ENCODE assay signal across 8 mouse cellular contexts in genomic region chr10:123195961-123196834, GRCm38 (mm10). TPM values are rescaled to one million over a fixed set of nuclear protein-coding genes. Genes with fewer than 3 reads are reported as not detected.
DNase-seq lines count a peak whose midpoint lies in the region; ATAC-seq and TF ChIP-seq lines count a peak whose summit lies in the region.

No protein-coding gene starts in this region.

- H3K4me1 ChIP-seq in testis, adult 2 months (ENCODE audit: control insufficient read depth, insufficient read depth, low read length), result peaks cover 13% of the 10 kb centered on the region
- peaks cover 7% of the 10 kb centered on the region for H3K4me1 ChIP-seq in brown adipose tissue, adult 24 weeks (ENCODE audit: control insufficient read depth, insufficient read depth, insufficient read length, low read length)
- peaks cover 3% of the 10 kb centered on the region; the same call in 1 of the 2 replicates for H3K4me1 ChIP-seq in lung, embryonic 16.5 days (replicated peaks; ENCODE audit: control insufficient read depth, insufficient read depth, low read length)

- peak overlapping the region; percentile 92 for H3K4me3 ChIP-seq in testis, adult 2 months (ENCODE audit: control insufficient read depth, low read depth, low read length)
- H3K4me3 ChIP-seq in brown adipose tissue, adult 24 weeks (ENCODE audit: insufficient read depth, low read depth, low read length), result peak overlapping the region; percentile 100
- peak overlapping the region; percentile 96 for H3K4me3 ChIP-seq in lung, embryonic 16.5 days (ENCODE audit: low read length)

- no peak for TF ChIP-seq CTCF in testis, adult 2 months (IDR thresholded peaks at IDR 0.05; ENCODE audit: control insufficient read depth, insufficient read depth, insufficient replicate concordance, low read depth, low read length)

- no peaks in the 10 kb centered on the region for H3K36me3 ChIP-seq in testis, adult 2 months (ENCODE audit: control insufficient read depth, insufficient read depth, low read length)
- H3K36me3 ChIP-seq in lung, embryonic 16.5 days (ENCODE audit: control insufficient read depth, insufficient read depth, low read length), result no peaks in the 10 kb centered on the region

- WGBS in lung, embryonic 16.5 days, result under 1% methylated on average over 55 of the region's 66 CpGs

- peak overlapping the region; percentile 93 for H3K27ac ChIP-seq in testis, adult 2 months (ENCODE audit: control insufficient read depth, insufficient read depth, low read depth, low read length)
- peak overlapping the region; percentile 96 for H3K27ac ChIP-seq in brown adipose tissue, adult 24 weeks (replicated peaks; ENCODE audit: low read depth, low read length)
- peak overlapping the region; percentile 83 for H3K27ac ChIP-seq in lung, embryonic 16.5 days (ENCODE audit: low read length)

- no peaks in the 10 kb centered on the region for H3K27me3 ChIP-seq in testis, adult 2 months (ENCODE audit: control insufficient read depth, insufficient read depth, low read length)
- no peaks in the 10 kb centered on the region for H3K27me3 ChIP-seq in lung, embryonic 16.5 days (ENCODE audit: control insufficient read depth, insufficient read depth, low read depth, low read length)

- ATAC-seq in lung, embryonic 16.5 days (ENCODE audit: low read depth), result peak; percentile 69

- H3K4me2 ChIP-seq in lung, embryonic 16.5 days (ENCODE audit: low read depth, low read length), result peak overlapping the region; percentile 62

- no peak for TF ChIP-seq POLR2A in testis, adult 2 months (IDR thresholded peaks at IDR 0.05; ENCODE audit: control insufficient read depth, low read depth, low read length)

- H3K9me3 ChIP-seq in lung, embryonic 16.5 days (ENCODE audit: control insufficient read depth, low read length), result no peaks in the 10 kb centered on the region

- H3K9ac ChIP-seq in lung, embryonic 16.5 days (ENCODE audit: low read length), result peak overlapping the region; percentile 91

- no peak for DNase-seq in testis, postnatal 10 days (ENCODE audit: low spot score)
- DNase-seq in gastrocnemius, postnatal 10 days, result peak; percentile 20
- DNase-seq in kidney, adult 9 months, result peak; percentile 45
- DNase-seq in right cerebral cortex, adult 18-20 months, result peak; percentile 52
- DNase-seq in frontal cortex, postnatal 25 days (ENCODE audit: low spot score in 2 of 2), result no peak

RNA-seq across cellular contexts. Expression of gene Usp15, which starts 0.6 kb away (rescaled TPM):
- polyA plus RNA-seq in testis, adult 2 months (2012; rRNA removed), result 106 and 138 TPM in 2 replicates
- polyA plus RNA-seq in brown adipose tissue, adult 24 weeks (2012; ENCODE audit: insufficient read depth, insufficient read length, missing spikeins), result 69.3 and 86.6 TPM in 2 replicates
- 100 to 1,000 TPM; 144 to 145 TPM for total RNA-seq in gastrocnemius, postnatal 10 days (2021)
- polyA plus RNA-seq in lung, embryonic 16.5 days (2015; fragmentation: Nextera tagmentation; extraction: Ambion mirVana), result 66.4 and 68.7 TPM in 2 replicates

Comparison
In these comparisons a context has a peak if more than half of its experiments do, and no peak if none do; other contexts are left out.
1. DNase-seq: peak in gastrocnemius, postnatal 10 days (single experiment), kidney, adult 9 months (single experiment) and right cerebral cortex, adult 18-20 months (single experiment); none in testis, postnatal 10 days (single experiment) and frontal cortex, postnatal 25 days (0 of 2).
2. Peak in every context shown above with its lines, with median percentiles within 50 percentile points of each other: H3K27ac ChIP-seq and H3K4me3 ChIP-seq.